25 mouse cellular contexts compared by ENCODE assay signal in the genomic region with DNA sequence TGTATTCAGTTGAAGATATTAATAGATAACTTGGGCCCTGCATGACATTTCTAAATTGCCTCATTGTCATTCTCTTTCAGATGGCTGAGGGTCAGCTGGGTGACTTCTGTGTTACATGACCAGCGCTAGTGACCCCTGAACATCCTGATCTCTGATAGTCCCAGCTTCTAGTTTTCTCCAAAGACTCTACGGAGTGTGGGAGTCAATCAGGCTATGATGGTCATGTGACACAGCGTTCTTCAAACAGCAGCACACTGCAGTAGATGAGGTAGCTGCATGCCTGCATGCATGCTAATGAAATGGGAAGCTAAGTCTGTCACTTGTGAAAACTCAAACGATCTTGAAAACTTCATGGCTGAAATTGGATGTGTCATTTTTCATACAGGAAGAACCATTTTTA. TPM values are rescaled to one million over a fixed set of nuclear protein-coding genes. Genes with fewer than 3 reads are reported as not detected.
DNase-seq lines count a peak whose midpoint lies in the region; ATAC-seq and TF ChIP-seq lines count a peak whose summit lies in the region.
"Had no signal": no experiment of that assay in that cellular context is flagged by ENCODE, and none has a peak within 500 bp of the region (broad histone marks: within the 10 kb centered on the region; RNA-seq: fewer than 3 reads in every experiment).

No protein-coding gene starts in this region.

- H3K36me3 ChIP-seq in forebrain, embryonic 16.5 days (ENCODE audit: control insufficient read depth, insufficient read depth) = no peaks in the 10 kb centered on the region
- H3K36me3 ChIP-seq in forebrain, embryonic 13.5 days (ENCODE audit: poor library complexity, severe bottlenecking) = no peaks in the 10 kb centered on the region
- H3K36me3 ChIP-seq in midbrain, embryonic 15.5 days (replicated peaks) = no peaks in the 10 kb centered on the region
- H3K36me3 ChIP-seq in midbrain, embryonic 11.5 days (ENCODE audit: control insufficient read depth, insufficient read depth, low read length) = no peaks in the 10 kb centered on the region
- H3K36me3 ChIP-seq in midbrain, postnatal 0 days (ENCODE audit: insufficient read depth, low read length) = no peaks in the 10 kb centered on the region
- H3K36me3 ChIP-seq in hindbrain, embryonic 13.5 days = no peaks in the 10 kb centered on the region
- H3K36me3 ChIP-seq: embryonic facial prominence, embryonic 10.5 days; G1E had no signal

- H3K27me3 ChIP-seq in forebrain, embryonic 16.5 days (replicated peaks; ENCODE audit: control insufficient read depth, insufficient read depth, low read length) = no peaks in the 10 kb centered on the region
- no peaks in the 10 kb centered on the region for H3K27me3 ChIP-seq in forebrain, embryonic 13.5 days
- no peaks in the 10 kb centered on the region for H3K27me3 ChIP-seq in midbrain, embryonic 15.5 days (replicated peaks)
- H3K27me3 ChIP-seq in midbrain, embryonic 11.5 days (ENCODE audit: control insufficient read depth, insufficient read depth, low read length) = no peaks in the 10 kb centered on the region
- H3K27me3 ChIP-seq in midbrain, postnatal 0 days (ENCODE audit: insufficient read depth, low read length) = no peaks in the 10 kb centered on the region
- no peaks in the 10 kb centered on the region for H3K27me3 ChIP-seq in hindbrain, embryonic 13.5 days
- H3K27me3 ChIP-seq: CH12.LX; embryonic facial prominence, embryonic 12.5 days; Patski had no signal

- DNase-seq in heart, adult 11 months = peak; percentile 61
- no peak for DNase-seq in heart, adult 18-20 months
- DNase-seq in midbrain, embryonic 11.5 days (ENCODE audit: low spot score, missing footprints) = no peak
- no peak for DNase-seq in midbrain, postnatal 0 days (ENCODE audit: low spot score)
- DNase-seq: adrenal gland, adult 8-10 months; adrenal gland, postnatal 14 days; adrenal gland, postnatal 36 days; B cell, adult 2 months; cerebellum, adult 11-12 months; cerebellum, adult 2 months; cerebellum, adult 9-10 months; cerebellum, postnatal 10 days; cerebellum, postnatal 25 days had no signal

- WGBS in forebrain, embryonic 16.5 days = 82% methylated on average over 4 of the region's 4 CpGs
- WGBS in forebrain, embryonic 13.5 days = 90% methylated on average over 4 of the region's 4 CpGs
- WGBS in midbrain, embryonic 15.5 days = 71% methylated on average over 4 of the region's 4 CpGs
- 92% methylated on average over 4 of the region's 4 CpGs for WGBS in midbrain, embryonic 11.5 days
- 72% methylated on average over 4 of the region's 4 CpGs for WGBS in midbrain, postnatal 0 days
- 85% methylated on average over 4 of the region's 4 CpGs for WGBS in hindbrain, embryonic 13.5 days

- ATAC-seq in forebrain, embryonic 16.5 days = peak; percentile 43; the same call in 1 of the 2 replicates
- no peak for ATAC-seq in forebrain, embryonic 13.5 days
- ATAC-seq in midbrain, embryonic 15.5 days (replicated peaks) = peak; percentile 76
- no peak for ATAC-seq in midbrain, embryonic 11.5 days (ENCODE audit: low FRiP score)
- ATAC-seq in midbrain, postnatal 0 days (ENCODE audit: low FRiP score) = peak; percentile 74; the same call in 1 of the 2 replicates
- no peak for ATAC-seq in hindbrain, embryonic 13.5 days (ENCODE audit: low FRiP score)
- ATAC-seq: activated CD4-positive, CD25-positive, alpha-beta regulatory T cell, adult 4 months; CD4-positive, CD25-positive, alpha-beta regulatory T cell, adult 4 months; forebrain, embryonic 14.5 days; Patski had no signal

- H3K9ac ChIP-seq in forebrain, embryonic 16.5 days (replicated peaks; ENCODE audit: low read depth, low read length) = no peak overlapping the region
- H3K9ac ChIP-seq in forebrain, embryonic 13.5 days = no peak overlapping the region
- H3K9ac ChIP-seq in midbrain, embryonic 15.5 days = no peak overlapping the region
- no peak overlapping the region for H3K9ac ChIP-seq in midbrain, embryonic 11.5 days (ENCODE audit: low read length)
- H3K9ac ChIP-seq in midbrain, postnatal 0 days (replicated peaks; ENCODE audit: low read length, poor library complexity, severe bottlenecking) = no peak overlapping the region
- no peak overlapping the region for H3K9ac ChIP-seq in hindbrain, embryonic 13.5 days
- H3K9ac ChIP-seq: embryonic facial prominence, embryonic 12.5 days had no signal

- no peaks in the 10 kb centered on the region for H3K9me3 ChIP-seq in forebrain, embryonic 16.5 days (ENCODE audit: control insufficient read depth, low read length)
- H3K9me3 ChIP-seq in forebrain, embryonic 13.5 days (replicated peaks) = no peaks in the 10 kb centered on the region
- H3K9me3 ChIP-seq in midbrain, embryonic 15.5 days = no peaks in the 10 kb centered on the region
- no peaks in the 10 kb centered on the region for H3K9me3 ChIP-seq in midbrain, embryonic 11.5 days (ENCODE audit: control insufficient read depth, low read length)
- H3K9me3 ChIP-seq in midbrain, postnatal 0 days (ENCODE audit: low read length) = no peaks in the 10 kb centered on the region
- H3K9me3 ChIP-seq in hindbrain, embryonic 13.5 days = no peaks in the 10 kb centered on the region
- H3K9me3 ChIP-seq: embryonic facial prominence, embryonic 10.5 days; embryonic facial prominence, embryonic 12.5 days had no signal

- H3K4me2 ChIP-seq in forebrain, embryonic 16.5 days (ENCODE audit: low read length) = no peak overlapping the region
- H3K4me2 ChIP-seq in forebrain, embryonic 13.5 days = no peak overlapping the region
- no peak overlapping the region for H3K4me2 ChIP-seq in midbrain, embryonic 15.5 days
- H3K4me2 ChIP-seq in midbrain, embryonic 11.5 days = no peak overlapping the region
- no peak overlapping the region for H3K4me2 ChIP-seq in midbrain, postnatal 0 days (ENCODE audit: low read depth, low read length, poor library complexity, severe bottlenecking)
- H3K4me2 ChIP-seq in hindbrain, embryonic 13.5 days = no peak overlapping the region
- H3K4me2 ChIP-seq: embryonic facial prominence, embryonic 12.5 days had no signal

- no peak overlapping the region for H3K27ac ChIP-seq in forebrain, embryonic 16.5 days (ENCODE audit: low read length)
- no peak overlapping the region for H3K27ac ChIP-seq in forebrain, embryonic 13.5 days
- H3K27ac ChIP-seq in midbrain, embryonic 15.5 days = no peak overlapping the region
- H3K27ac ChIP-seq in midbrain, embryonic 11.5 days (ENCODE audit: low read depth, low read length) = no peak overlapping the region
- H3K27ac ChIP-seq in midbrain, postnatal 0 days (ENCODE audit: low read depth, low read length) = no peak overlapping the region
- H3K27ac ChIP-seq in hindbrain, embryonic 13.5 days = no peak overlapping the region
- H3K27ac ChIP-seq: embryonic facial prominence, embryonic 10.5 days; embryonic facial prominence, embryonic 12.5 days had no signal

- no peak for TF ChIP-seq CTCF in midbrain, postnatal 0 days (IDR thresholded peaks at IDR 0.05)

- H3K4me3 ChIP-seq in forebrain, embryonic 16.5 days (replicated peaks; ENCODE audit: low read length) = no peak overlapping the region
- H3K4me3 ChIP-seq in forebrain, embryonic 13.5 days = no peak overlapping the region
- H3K4me3 ChIP-seq in midbrain, embryonic 15.5 days = no peak overlapping the region
- no peak overlapping the region for H3K4me3 ChIP-seq in midbrain, embryonic 11.5 days (ENCODE audit: low read depth, low read length)
- no peak overlapping the region for H3K4me3 ChIP-seq in midbrain, postnatal 0 days (ENCODE audit: low read depth, low read length)
- H3K4me3 ChIP-seq in hindbrain, embryonic 13.5 days = no peak overlapping the region
- H3K4me3 ChIP-seq: embryonic facial prominence, embryonic 10.5 days; embryonic facial prominence, embryonic 12.5 days had no signal

- H3K4me1 ChIP-seq in forebrain, embryonic 16.5 days (replicated peaks; ENCODE audit: control insufficient read depth, insufficient read depth, low read length) = 0 out of 2 replicates have a peak, but pooled peaks cover 3% of the 10 kb centered on the region
- peaks cover 11% of the 10 kb centered on the region for H3K4me1 ChIP-seq in forebrain, embryonic 13.5 days
- peaks cover 3% of the 10 kb centered on the region; the same call in 1 of the 2 replicates for H3K4me1 ChIP-seq in midbrain, embryonic 15.5 days
- no peaks in the 10 kb centered on the region; the same call in 1 of the 2 replicates for H3K4me1 ChIP-seq in midbrain, embryonic 11.5 days (ENCODE audit: control insufficient read depth, insufficient read depth, low read length)
- 0 out of 2 replicates have a peak, but pooled peaks cover 4% of the 10 kb centered on the region for H3K4me1 ChIP-seq in midbrain, postnatal 0 days (ENCODE audit: insufficient read depth, low read length)
- H3K4me1 ChIP-seq in hindbrain, embryonic 13.5 days (replicated peaks) = 0 out of 2 replicates have a peak, but pooled peaks cover 4% of the 10 kb centered on the region

RNA-seq across cellular contexts. Expression of a gene that starts 41.6 kb away (rescaled TPM):
- 44.1 and 67.1 TPM in 2 replicates for polyA plus RNA-seq in forebrain, embryonic 16.5 days (2015; fragmentation: Nextera tagmentation; extraction: Ambion mirVana)
- 5.2 and 7.2 TPM in 2 replicates for polyA plus RNA-seq in forebrain, embryonic 13.5 days (2015; fragmentation: Nextera tagmentation; extraction: Ambion mirVana)
- total RNA-seq in heart, adult 18-20 months (2021) = under 1 TPM; 0.42 to 0.98 TPM
- polyA plus RNA-seq in midbrain, embryonic 15.5 days (2015; fragmentation: Nextera tagmentation; extraction: Ambion mirVana) = 52.6 and 63.1 TPM in 2 replicates
- 4.0 and 4.4 TPM in 2 replicates for polyA plus RNA-seq in midbrain, embryonic 11.5 days (2014; fragmentation: Nextera tagmentation; extraction: Ambion mirVana)
- total RNA-seq in midbrain, postnatal 0 days (2014; rRNA removed) = 163 and 167 TPM in 2 replicates
- polyA plus RNA-seq in midbrain, postnatal 0 days (2015; fragmentation: Nextera tagmentation; extraction: Ambion mirVana) = 38.2 and 41.2 TPM in 2 replicates
- polyA plus RNA-seq in hindbrain, embryonic 13.5 days (2015; fragmentation: Nextera tagmentation; extraction: Ambion mirVana) = 24.7 and 29.9 TPM in 2 replicates
- polyA plus RNA-seq: G1E had no signal

Comparison
In these comparisons a context has a peak if more than half of its experiments do, and no peak if none do; other contexts are left out.
1. ATAC-seq: peak in forebrain, embryonic 16.5 days (single experiment), midbrain, embryonic 15.5 days (single experiment) and midbrain, postnatal 0 days (single experiment); none in forebrain, embryonic 13.5 days (single experiment), midbrain, embryonic 11.5 days (single experiment) and hindbrain, embryonic 13.5 days (single experiment).